Mouse (Mus musculus) megakaryocyte, embryonic 14.5 days (primary cell): ENCODE results near the gene Otud7b.

Experiments used
- FLI1 ChIP-seq: IDR thresholded peaks from 2 replicates; pipeline ENCODE4 v1.6.1; 2012; ENCODE audit warnings: low read length, inconsistent platforms, mixed read lengths
- GATA1 ChIP-seq: IDR thresholded peaks from 3 replicates; pipeline ENCODE4 v1.6.1; 2012; ENCODE audit warnings: mixed read lengths, low read length, inconsistent platforms, borderline replicate concordance

DNA sequence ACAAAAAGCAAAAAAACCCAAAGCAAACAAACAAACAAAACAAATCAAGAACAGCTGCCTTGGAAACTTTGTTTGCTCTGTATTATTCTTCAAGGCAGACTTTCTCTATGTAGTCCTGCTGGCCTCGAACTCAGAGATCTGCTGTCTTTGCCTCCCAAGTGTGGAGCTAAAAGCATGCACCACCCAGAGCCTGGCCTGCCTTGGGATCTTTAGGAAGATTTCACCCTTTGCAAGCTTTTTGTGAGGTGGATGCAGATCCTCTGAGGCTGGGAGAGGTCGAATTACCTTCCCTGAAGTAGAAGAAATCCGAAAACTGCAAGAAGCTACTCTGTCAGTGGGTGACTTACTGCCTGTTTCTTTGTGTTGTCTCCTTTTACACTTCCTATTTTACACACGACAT lies 39.2 kb upstream of the Otud7b start:
- no peak for TF ChIP-seq GATA1
- TF ChIP-seq FLI1: no peak
